Mouse (Mus musculus) myocyte (in vitro differentiated cells): ENCODE measurements at regions not wholly inside any gene's neighbourhood (a gene's known extent, or its start where the extent isn't known, plus 50 kb on each side); places are given as distances from the start of the nearest gene placed in this dataset.

Source experiments
- H3K27me3 ChIP-seq: one replicate; pipeline ENCODE4 v1.6.1; 2011; ENCODE audit not compliant: control insufficient read depth, insufficient read depth, insufficient read length
- H3K36me3 ChIP-seq: one replicate; pipeline ENCODE4 v1.6.1; 2011; ENCODE audit not compliant: control insufficient read depth, insufficient read depth
- H3K4me2 ChIP-seq: one replicate; pipeline ENCODE4 v1.6.1; 2011; ENCODE audit warnings: low read depth, control low read depth
- H3K4me3 ChIP-seq: one replicate; pipeline ENCODE4 v1.5.1; 2011; ENCODE audit warnings: mild to moderate bottlenecking, control low read depth, moderate library complexity
- H3K79me2 ChIP-seq: one replicate; pipeline ENCODE4 v1.6.1; 2011; ENCODE audit not compliant: control insufficient read depth, insufficient read depth
- H3ac ChIP-seq: one replicate; pipeline ENCODE4 v1.6.1; 2011; ENCODE audit not compliant: control insufficient read depth, insufficient read length
- CEBPB ChIP-seq: IDR thresholded peaks from 2 replicates; pipeline ENCODE4 v1.6.1; 2011; ENCODE audit warnings: mild to moderate bottlenecking, moderate library complexity; ENCODE audit not compliant: poor library complexity, insufficient read depth, severe bottlenecking
- E2F4 ChIP-seq: IDR thresholded peaks from one replicate; pipeline ENCODE4 v1.6.1; 2011; ENCODE audit warnings: mild to moderate bottlenecking, control low read depth, moderate library complexity; ENCODE audit not compliant: insufficient read depth
- MAX ChIP-seq: IDR thresholded peaks from one replicate; pipeline ENCODE4 v1.6.1; 2011; ENCODE audit warnings: low read depth, mild to moderate bottlenecking, control low read depth
- MYOD1 ChIP-seq, 3 experiments: IDR thresholded peaks; one replicate each; pipeline ENCODE4 v1.6.1; 2011; ENCODE audit warnings: control low read depth in 2 of 3, low read depth in 2 of 3, mild to moderate bottlenecking in 2 of 3, moderate library complexity in 1 of 3; ENCODE audit not compliant: insufficient read length in 2 of 3, control insufficient read depth in 1 of 3
- MYOG ChIP-seq, 3 experiments: IDR thresholded peaks; one replicate each; pipeline ENCODE4 v1.6.1; 2011; ENCODE audit warnings: control low read depth in 2 of 3, low read depth in 2 of 3, mild to moderate bottlenecking in 2 of 3; ENCODE audit not compliant: insufficient read length in 2 of 3, control insufficient read depth in 1 of 3, insufficient read depth in 1 of 3
- POLR2A ChIP-seq: IDR thresholded peaks from one replicate; pipeline ENCODE4 v1.6.1; 2011; ENCODE audit warnings: low read depth, mild to moderate bottlenecking, control low read depth, moderate library complexity; ENCODE audit not compliant: insufficient read length
- POLR2AphosphoS2 ChIP-seq: IDR thresholded peaks from one replicate; pipeline ENCODE4 v1.6.1; 2011; ENCODE audit warnings: low read depth, control low read depth; ENCODE audit not compliant: insufficient read length
- REST ChIP-seq: IDR thresholded peaks from one replicate; pipeline ENCODE4 v1.6.1; 2011; ENCODE audit warnings: mild to moderate bottlenecking, control low read depth, moderate library complexity; ENCODE audit not compliant: insufficient read depth, insufficient read length
- SRF ChIP-seq: IDR thresholded peaks from one replicate; pipeline ENCODE4 v1.6.1; 2011; ENCODE audit warnings: low read depth; ENCODE audit not compliant: control insufficient read depth, insufficient read length
- TCF12 ChIP-seq: IDR thresholded peaks from one replicate; pipeline ENCODE4 v1.6.1; 2011; ENCODE audit warnings: mild to moderate bottlenecking, control low read depth; ENCODE audit not compliant: poor library complexity, insufficient read depth, severe bottlenecking
- TCF3 ChIP-seq: IDR thresholded peaks from one replicate; pipeline ENCODE4 v1.6.1; 2011; ENCODE audit warnings: low read depth, control low read depth; ENCODE audit not compliant: insufficient read length
- USF1 ChIP-seq: IDR thresholded peaks from one replicate; pipeline ENCODE4 v1.6.1; 2011; ENCODE audit warnings: low read depth, mild to moderate bottlenecking, control low read depth, moderate library complexity

GRCm38 (mm10) chr8:8498753-8499152 lies 162.3 kb downstream of the Efnb2 start:
- no peak overlapping the region for H3K4me2 ChIP-seq
- H3K27me3 ChIP-seq: no peaks in the 10 kb centered on the region
- H3ac ChIP-seq: no peak overlapping the region
- TF ChIP-seq CEBPB (no peak), REST (no peak), MYOG (IDR thresholded peaks at IDR 0.05; ENCODE audit: control insufficient read depth in 1 of 3, insufficient read depth in 1 of 3, insufficient read length in 2 of 3, low read depth in 2 of 3) (no peak), MYOD1 (IDR thresholded peaks at IDR 0.05; ENCODE audit: control insufficient read depth in 1 of 3, insufficient read length in 2 of 3, low read depth in 2 of 3) (no peak), POLR2A (no peak), E2F4 (no peak), POLR2AphosphoS2 (no peak), USF1 (no peak), SRF (no peak), MAX (no peak), TCF3 (no peak), TCF12 (no peak)
- H3K4me3 ChIP-seq: no peak overlapping the region
- no peaks in the 10 kb centered on the region for H3K36me3 ChIP-seq
- no peaks in the 10 kb centered on the region for H3K79me2 ChIP-seq

DNA sequence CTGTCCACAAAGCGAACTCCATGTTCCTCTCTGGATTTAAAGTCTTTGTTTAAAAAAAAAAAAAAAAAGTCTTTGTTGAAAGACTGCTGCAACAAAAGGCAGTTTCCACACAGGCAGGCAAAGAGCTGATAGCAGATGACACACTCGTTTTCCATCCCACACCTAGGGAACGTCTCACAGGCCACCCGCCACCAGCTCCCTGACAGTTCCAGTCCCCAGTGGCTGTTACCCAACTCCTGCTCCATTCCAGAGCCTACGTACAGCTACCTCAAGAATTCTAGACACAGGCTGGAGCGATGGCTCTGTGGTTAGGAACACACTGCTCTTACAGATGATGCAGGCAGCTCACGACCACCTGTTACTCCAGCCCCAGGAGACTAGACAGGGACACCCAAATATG lies 165.6 kb downstream of the Efnb2 start:
- Histone ChIP-seq H3K36me3 (no peaks in the 10 kb centered on the region), H3K4me3 (no peak overlapping the region), H3K27me3 (no peaks in the 10 kb centered on the region), H3K4me2 (no peak overlapping the region), H3K79me2 (no peaks in the 10 kb centered on the region), H3ac (no peak overlapping the region)
- TF ChIP-seq MYOG (IDR thresholded peaks at IDR 0.05; ENCODE audit: control insufficient read depth in 1 of 3, insufficient read depth in 1 of 3, insufficient read length in 2 of 3, low read depth in 2 of 3) (peak in 1 of 3 experiments; percentile 35), CEBPB (no peak), MYOD1 (IDR thresholded peaks at IDR 0.05; ENCODE audit: control insufficient read depth in 1 of 3, insufficient read length in 2 of 3, low read depth in 2 of 3) (peak in 1 of 3 experiments; percentile 41), SRF (no peak), POLR2A (no peak), TCF12 (no peak)

DNA sequence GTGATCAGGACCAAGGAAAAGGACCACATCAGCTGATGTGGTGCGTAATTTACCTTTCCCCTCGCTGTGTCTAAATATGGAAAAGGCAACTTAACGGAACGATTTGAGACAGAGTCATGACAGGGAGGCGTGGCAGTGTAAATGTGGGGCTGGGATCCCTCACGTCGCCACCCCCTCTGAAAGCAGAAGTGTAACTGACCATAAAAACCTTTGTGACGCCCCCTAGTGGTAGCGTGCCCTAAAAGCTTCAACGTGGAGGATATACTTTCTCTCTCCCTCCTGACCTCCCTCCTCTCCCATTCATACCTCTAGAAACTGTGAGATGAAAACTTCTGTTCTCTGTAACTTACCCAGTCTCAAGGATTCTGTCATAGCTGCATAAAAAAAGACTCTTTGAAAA lies 166.8 kb downstream of the Efnb2 start:
- Histone ChIP-seq H3ac (no peak overlapping the region), H3K79me2 (no peaks in the 10 kb centered on the region), H3K4me2 (no peak overlapping the region), H3K27me3 (no peaks in the 10 kb centered on the region), H3K4me3 (no peak overlapping the region), H3K36me3 (no peaks in the 10 kb centered on the region)
- TF ChIP-seq MYOD1 (IDR thresholded peaks at IDR 0.05; ENCODE audit: control insufficient read depth in 1 of 3, insufficient read length in 2 of 3, low read depth in 2 of 3): no peak
- TF ChIP-seq TCF3: no peak
- no peak for TF ChIP-seq TCF12
- no peak for TF ChIP-seq MYOG (IDR thresholded peaks at IDR 0.05; ENCODE audit: control insufficient read depth in 1 of 3, insufficient read depth in 1 of 3, insufficient read length in 2 of 3, low read depth in 2 of 3)
- TF ChIP-seq MAX: no peak
- TF ChIP-seq USF1: no peak
- no peak for TF ChIP-seq SRF
- TF ChIP-seq E2F4: no peak
- TF ChIP-seq CEBPB: no peak
- TF ChIP-seq REST: no peak
- TF ChIP-seq POLR2A: no peak
- TF ChIP-seq POLR2AphosphoS2: no peak

- H3K4me2 ChIP-seq: no peak overlapping the region
- H3K79me2 ChIP-seq: no peaks in the 10 kb centered on the region
- no peak overlapping the region for H3ac ChIP-seq
- H3K36me3 ChIP-seq: no peaks in the 10 kb centered on the region
- no peak for TF ChIP-seq TCF12
- no peak for TF ChIP-seq REST
- TF ChIP-seq TCF3: no peak
- TF ChIP-seq E2F4: no peak
- TF ChIP-seq SRF: no peak
- TF ChIP-seq USF1: no peak
- TF ChIP-seq MYOD1 (IDR thresholded peaks at IDR 0.05; ENCODE audit: control insufficient read depth in 1 of 3, insufficient read length in 2 of 3, low read depth in 2 of 3): no peak
- no peak for TF ChIP-seq POLR2AphosphoS2
- TF ChIP-seq CEBPB: no peak
- no peak for TF ChIP-seq MAX
- TF ChIP-seq MYOG (IDR thresholded peaks at IDR 0.05; ENCODE audit: control insufficient read depth in 1 of 3, insufficient read depth in 1 of 3, insufficient read length in 2 of 3, low read depth in 2 of 3): no peak
- TF ChIP-seq POLR2A: no peak
- no peaks in the 10 kb centered on the region for H3K27me3 ChIP-seq
- no peak overlapping the region for H3K4me3 ChIP-seq
Observed at GRCm38 (mm10) chr8:8491908-8492307, 169.1 kb downstream of the Efnb2 start.

DNA sequence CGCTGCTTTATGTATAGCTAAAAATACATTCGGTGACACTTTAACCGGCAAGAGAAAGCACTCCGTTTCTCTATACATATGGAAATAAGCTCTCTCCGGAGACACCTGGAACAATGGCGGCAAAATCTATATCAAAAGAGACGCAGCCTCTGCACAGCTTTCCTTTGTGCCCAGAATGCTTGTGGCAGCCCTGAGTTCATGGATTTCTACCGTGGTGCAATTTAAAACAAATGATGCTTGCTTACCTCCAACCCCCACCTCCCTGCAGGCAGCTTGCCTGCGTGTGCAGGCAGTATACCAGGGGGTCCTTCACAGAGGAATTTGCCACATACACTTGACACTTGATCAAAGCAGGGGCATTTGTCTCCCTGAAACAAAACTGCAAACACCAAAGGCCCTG lies 171.3 kb downstream of the Efnb2 start:
- no peak overlapping the region for H3ac ChIP-seq
- no peak for TF ChIP-seq USF1
- no peak for TF ChIP-seq TCF3
- no peak for TF ChIP-seq E2F4
- no peak for TF ChIP-seq TCF12
- no peak for TF ChIP-seq MYOD1 (IDR thresholded peaks at IDR 0.05; ENCODE audit: control insufficient read depth in 1 of 3, insufficient read length in 2 of 3, low read depth in 2 of 3)
- TF ChIP-seq CEBPB: no peak
- no peak for TF ChIP-seq MAX
- no peak for TF ChIP-seq MYOG (IDR thresholded peaks at IDR 0.05; ENCODE audit: control insufficient read depth in 1 of 3, insufficient read depth in 1 of 3, insufficient read length in 2 of 3, low read depth in 2 of 3)
- TF ChIP-seq POLR2A: no peak
- TF ChIP-seq POLR2AphosphoS2: no peak
- TF ChIP-seq REST: no peak
- TF ChIP-seq SRF: no peak
- no peaks in the 10 kb centered on the region for H3K79me2 ChIP-seq
- no peak overlapping the region for H3K4me3 ChIP-seq
- H3K36me3 ChIP-seq: no peaks in the 10 kb centered on the region
- H3K27me3 ChIP-seq: no peaks in the 10 kb centered on the region
- H3K4me2 ChIP-seq: no peak overlapping the region
